Mouse (Mus musculus) A20 (cell line): ENCODE data around the gene Tgfb2.

Experiments used
- DNase-seq: peaks from one replicate; pipeline ENCODE4 v3.0.0-alpha.2; 2011; ENCODE audit warnings: low read depth, low spot score

Gene Tgfb2

GRCm38 (mm10) chr1:186583933-186584332, 121.9 kb downstream of the Tgfb2 start:
- DNase-seq, result no peak

- DNase-seq, result no peak
Measured at GRCm38 (mm10) chr1:186582113-186582512, 123.7 kb downstream of the Tgfb2 start.

DNA sequence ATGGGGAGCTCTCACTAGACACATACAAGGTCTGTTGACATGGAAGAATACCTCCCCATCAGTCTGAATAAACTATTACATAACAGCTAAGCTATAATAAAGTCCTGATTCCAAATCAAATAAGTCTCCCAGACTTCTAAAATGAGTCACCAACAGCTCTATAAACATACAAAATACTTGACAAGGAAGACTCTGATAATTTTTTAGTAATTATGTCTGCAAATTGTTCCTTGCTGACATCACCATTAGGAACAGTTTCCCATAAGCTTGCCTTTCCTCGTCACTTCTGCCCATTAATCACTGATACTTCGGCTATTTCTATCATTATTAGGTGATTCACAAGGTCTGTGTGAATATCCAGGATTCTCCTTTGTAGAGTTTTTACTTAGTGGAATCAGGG, 124.1 kb downstream of the Tgfb2 start:
- DNase-seq, result no peak

DNA sequence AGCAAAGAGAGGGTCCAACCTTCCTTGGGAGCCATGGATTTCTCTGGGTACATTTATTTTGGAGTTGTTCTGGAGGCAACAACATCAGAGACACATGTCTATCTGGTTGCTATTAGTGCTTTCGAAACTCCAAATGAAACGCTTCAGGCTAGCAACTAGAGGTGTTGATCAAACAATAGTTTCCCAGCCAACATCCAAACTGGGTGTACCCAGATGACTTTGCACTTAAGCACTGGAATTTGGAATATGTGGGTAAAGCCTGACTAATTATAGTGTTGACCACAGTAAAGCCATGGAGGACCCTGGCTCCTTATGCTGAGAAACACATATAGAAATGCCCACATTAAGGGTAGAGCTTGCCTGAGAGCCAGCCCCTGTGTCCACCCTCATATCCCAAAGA, 124.7 kb downstream of the Tgfb2 start:
- DNase-seq, result no peak

DNA sequence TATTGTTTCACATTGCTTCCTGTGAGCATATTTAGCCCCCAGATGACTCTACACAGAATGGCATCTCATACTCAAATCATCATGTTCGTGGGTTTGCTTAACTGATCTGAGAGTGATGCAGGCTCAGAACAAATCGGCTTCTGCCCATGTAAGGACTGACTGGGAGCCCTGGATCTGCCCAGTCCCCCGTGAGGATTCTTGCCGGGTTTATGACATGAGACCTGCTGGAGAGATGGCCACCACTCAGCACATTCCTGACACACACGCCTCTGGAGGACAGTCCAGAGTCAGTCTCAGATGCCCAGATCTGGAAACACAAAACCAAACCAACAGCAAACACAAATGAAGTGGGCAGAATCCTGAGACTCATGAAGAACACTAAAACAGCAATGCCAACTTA, 128.5 kb downstream of the Tgfb2 start:
- no peak for DNase-seq

GRCm38 (mm10) chr1:186575629-186576028, 130.2 kb downstream of the Tgfb2 start:
- DNase-seq, result no peak

- DNase-seq, result no peak
Measured at GRCm38 (mm10) chr1:186575074-186575473, 130.7 kb downstream of the Tgfb2 start.
